Mouse (Mus musculus) limb, embryonic 13.5 days (tissue): ENCODE results near the gene Btf3. TPM values are rescaled to one million over a fixed set of nuclear protein-coding genes. Genes with fewer than 3 reads are reported as not detected.
A peak's percentile ranks its signal among the peaks of the same experiment; 100 is the strongest.

ENCODE experiments used
- ATAC-seq: fragments of 200-750 bp; cut with Nextera tagmentation; 2 replicates; pipeline ENCODE4 v1.8.0; 2017; ENCODE audit warnings: low read depth, moderate number of reproducible peaks, moderate TSS enrichment; ENCODE audit not compliant: low FRiP score
- H3K27ac ChIP-seq: fragments of 300-500 bp; sonication (generic); 2 replicates; pipeline ENCODE4 v1.5.1; 2015; ENCODE audit warnings: inconsistent platforms, mild to moderate bottlenecking, moderate library complexity
- H3K27me3 ChIP-seq: fragments of 300-500 bp; sonication (generic); 2 replicates; pipeline ENCODE4 v1.6.1; 2015; ENCODE audit warnings: mild to moderate bottlenecking, inconsistent platforms
- H3K36me3 ChIP-seq: fragments of 300-500 bp; sonication (generic); 2 replicates; pipeline ENCODE4 v1.6.1; 2015; ENCODE audit warnings: inconsistent platforms, mild to moderate bottlenecking, moderate library complexity
- H3K4me1 ChIP-seq: fragments of 300-500 bp; sonication (generic); 2 replicates; pipeline ENCODE4 v1.6.1; 2015; ENCODE audit warnings: inconsistent platforms
- H3K4me2 ChIP-seq: fragments of 300-500 bp; sonication (generic); replicated peaks from 2 replicates; pipeline ENCODE4 v1.6.1; 2015; ENCODE audit warnings: inconsistent platforms, mild to moderate bottlenecking, moderate library complexity
- H3K4me3 ChIP-seq: fragments of 300-500 bp; sonication (generic); 2 replicates; pipeline ENCODE4 v1.5.1; 2015; ENCODE audit warnings: moderate library complexity, mild to moderate bottlenecking, inconsistent platforms
- H3K9ac ChIP-seq: fragments of 300-500 bp; sonication (generic); 2 replicates; pipeline ENCODE4 v1.6.1; 2015; ENCODE audit warnings: mild to moderate bottlenecking, inconsistent platforms
- H3K9me3 ChIP-seq: fragments of 300-500 bp; sonication (generic); 2 replicates; pipeline ENCODE4 v1.6.1; 2016; ENCODE audit warnings: inconsistent platforms
- WGBS: fragments of 180-500 bp; shearing (Covaris S2); methylation state at CpG from one replicate; pipeline ENCODE4 v1.1.7; 2015; 5-methylcytosine and 5-hydroxymethylcytosine counted together
- polyA plus RNA-seq: library from polyadenylated mRNA; unstranded; fragments of >200 nt; fragmentation: Nextera tagmentation; extraction: Ambion mirVana; gene quantifications from 2 replicates; pipeline ENCODE4 v1.2.1, GENCODE M21; 2015

The Btf3 gene
- polyA plus RNA-seq, 1 experiment from 2014 or later: 732 TPM

- peak overlapping the region; percentile 75 for H3K4me2 ChIP-seq
- WGBS: 5% methylated on average over 9 of the region's 9 CpGs
- ATAC-seq: no peak
- H3K9me3 ChIP-seq: no peaks in the 10 kb centered on the region
- peaks cover 86% of the 10 kb centered on the region for H3K27me3 ChIP-seq
- no peak overlapping the region for H3K27ac ChIP-seq
- peak overlapping the region; percentile 51 for H3K4me3 ChIP-seq
- peaks cover 18% of the 10 kb centered on the region for H3K4me1 ChIP-seq
- H3K36me3 ChIP-seq: no peaks in the 10 kb centered on the region
- no peak overlapping the region for H3K9ac ChIP-seq
Observed at GRCm38 (mm10) chr13:98356176-98356972, 39.6 kb upstream of the Btf3 start.

DNA sequence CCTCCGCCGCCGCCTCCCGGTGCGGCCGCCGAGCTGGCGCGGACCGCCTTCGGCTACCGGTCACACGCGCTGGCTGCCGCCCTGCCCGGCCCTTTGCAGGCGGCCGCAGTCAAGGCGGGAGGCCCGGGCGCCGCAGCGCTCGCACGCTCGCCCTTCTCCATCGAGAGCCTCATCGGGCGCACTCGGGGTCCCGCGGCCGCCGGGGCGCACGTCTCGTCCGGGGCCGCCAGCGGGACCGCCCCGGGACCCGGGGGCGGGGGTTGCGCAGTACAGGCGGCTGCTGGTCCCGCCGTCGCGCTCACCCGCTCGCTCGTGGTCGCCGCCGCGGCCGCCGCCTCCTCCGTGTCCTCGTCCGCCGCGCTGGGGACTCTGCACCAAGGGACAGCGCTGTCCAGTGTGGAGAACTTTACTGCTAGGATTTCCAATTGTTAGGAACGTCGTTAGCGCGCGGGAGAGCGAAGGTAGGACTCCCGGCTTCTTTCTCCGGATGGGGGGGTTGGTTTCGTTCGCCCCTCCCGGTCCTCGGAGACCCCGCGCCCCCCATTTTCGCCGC, 38.8 kb upstream of the Btf3 start:
- H3K9me3 ChIP-seq: no peaks in the 10 kb centered on the region
- no peak for ATAC-seq
- H3K27me3 ChIP-seq: peaks cover 86% of the 10 kb centered on the region
- peaks cover 18% of the 10 kb centered on the region for H3K4me1 ChIP-seq
- peak overlapping the region; percentile 51 for H3K4me3 ChIP-seq
- peak overlapping the region; percentile 54 for H3K9ac ChIP-seq
- peak overlapping the region; percentile 75 for H3K4me2 ChIP-seq
- H3K36me3 ChIP-seq: no peaks in the 10 kb centered on the region
- H3K27ac ChIP-seq: no peak overlapping the region
- under 1% methylated on average over 69 of the region's 81 CpGs for WGBS

DNA sequence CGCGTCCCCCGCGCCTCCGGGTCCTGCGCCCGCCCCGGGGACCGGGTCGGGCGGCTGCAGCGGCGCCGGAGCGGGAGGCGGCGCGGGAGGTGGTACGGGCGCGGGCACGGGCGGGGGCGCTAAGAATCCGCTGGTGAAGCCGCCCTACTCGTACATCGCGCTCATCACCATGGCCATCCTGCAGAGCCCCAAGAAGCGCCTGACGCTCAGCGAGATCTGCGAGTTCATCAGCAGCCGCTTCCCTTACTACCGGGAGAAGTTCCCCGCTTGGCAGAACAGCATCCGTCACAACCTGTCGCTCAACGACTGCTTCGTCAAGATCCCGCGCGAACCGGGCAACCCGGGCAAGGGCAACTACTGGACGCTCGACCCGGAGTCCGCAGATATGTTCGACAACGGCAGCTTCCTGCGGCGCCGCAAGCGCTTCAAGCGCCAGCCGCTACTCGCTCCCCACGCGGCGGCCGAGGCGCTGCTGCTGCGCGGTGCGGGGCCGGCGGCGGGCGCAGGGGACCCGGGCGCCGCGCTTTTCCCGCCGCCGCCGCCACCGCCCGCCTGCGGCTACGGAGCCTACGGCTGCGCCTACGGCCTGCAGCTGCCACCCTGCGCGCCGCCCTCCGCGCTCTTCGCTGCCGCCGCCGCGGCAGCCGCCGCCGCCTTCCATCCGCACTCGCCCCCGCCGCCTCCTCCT, 38.2 kb upstream of the Btf3 start:
- peaks cover 86% of the 10 kb centered on the region for H3K27me3 ChIP-seq
- peak overlapping the region; percentile 51 for H3K4me3 ChIP-seq
- no peak overlapping the region for H3K27ac ChIP-seq
- ATAC-seq: no peak; the same call in 1 of the 2 replicates
- no peaks in the 10 kb centered on the region for H3K36me3 ChIP-seq
- under 1% methylated on average over 84 of the region's 102 CpGs for WGBS
- H3K4me1 ChIP-seq: peaks cover 18% of the 10 kb centered on the region
- H3K9ac ChIP-seq: peak overlapping the region; percentile 54
- H3K4me2 ChIP-seq: peak overlapping the region; percentile 75
- no peaks in the 10 kb centered on the region for H3K9me3 ChIP-seq

DNA sequence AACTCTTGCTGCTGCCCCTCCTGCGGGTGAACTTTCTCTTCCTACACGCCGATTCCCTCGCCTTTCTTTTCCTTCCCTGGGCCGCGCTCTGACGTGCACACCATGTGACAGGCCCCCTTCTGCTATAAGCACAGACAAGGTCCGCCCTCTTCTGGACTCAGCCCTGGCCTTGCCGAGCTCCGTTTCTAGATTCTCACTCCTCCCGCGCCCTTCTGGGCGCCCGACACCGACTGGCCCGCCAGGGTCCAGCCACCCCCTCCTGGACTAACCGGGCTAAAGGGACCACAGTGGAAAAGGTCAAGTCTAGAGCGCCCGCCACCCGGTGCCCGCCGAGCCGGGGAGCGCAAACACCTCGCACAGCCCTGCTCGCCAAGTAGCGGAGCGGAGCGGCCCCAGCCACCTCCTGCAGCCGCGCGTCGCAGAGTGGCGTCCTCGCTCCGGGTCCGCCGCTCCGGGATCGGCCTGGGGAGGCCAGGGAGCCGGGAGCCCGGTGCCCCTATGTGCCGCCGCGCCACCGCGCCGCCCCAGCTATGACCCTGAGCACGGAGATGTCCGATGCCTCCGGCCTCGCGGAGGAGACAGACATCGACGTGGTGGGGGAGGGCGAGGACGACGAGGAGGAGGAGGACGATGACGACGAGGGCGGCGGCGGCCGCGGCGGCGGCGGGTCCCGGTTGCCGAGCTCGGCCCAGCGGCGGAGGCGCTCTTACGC, 37.4 kb upstream of the Btf3 start, which contains the start of gene Foxd1:
Gene Foxd1, plus strand, starts transcription at position 153 of the 712 bp plus-strand sequence.
- under 1% methylated on average over 65 of the region's 76 CpGs for WGBS
- ATAC-seq: peak; percentile 91
- H3K27me3 ChIP-seq: peaks cover 86% of the 10 kb centered on the region
- H3K4me3 ChIP-seq: peak within 1 kb of the TSS; percentile 51
- no peaks in the 10 kb centered on the region for H3K9me3 ChIP-seq
- H3K4me1 ChIP-seq: peaks cover 18% of the 10 kb centered on the region
- H3K4me2 ChIP-seq: peak within 1 kb of the TSS; percentile 75
- H3K27ac ChIP-seq: no peak within 1 kb of the TSS
- H3K9ac ChIP-seq: peak within 1 kb of the TSS; percentile 54
- H3K36me3 ChIP-seq: no peaks in the 10 kb centered on the region

- H3K4me2 ChIP-seq: peak overlapping the region; percentile 75
- H3K4me3 ChIP-seq: peak overlapping the region; percentile 51
- WGBS: under 1% methylated on average over 13 of the region's 13 CpGs
- H3K9me3 ChIP-seq: no peaks in the 10 kb centered on the region
- peaks cover 86% of the 10 kb centered on the region for H3K27me3 ChIP-seq
- no peak overlapping the region for H3K9ac ChIP-seq
- H3K4me1 ChIP-seq: peaks cover 18% of the 10 kb centered on the region
- no peaks in the 10 kb centered on the region for H3K36me3 ChIP-seq
- no peak overlapping the region for H3K27ac ChIP-seq
- ATAC-seq: peak; percentile 26; the same call in 1 of the 2 replicates
Observed at GRCm38 (mm10) chr13:98353709-98354089, 36.9 kb upstream of the Btf3 start.

DNA sequence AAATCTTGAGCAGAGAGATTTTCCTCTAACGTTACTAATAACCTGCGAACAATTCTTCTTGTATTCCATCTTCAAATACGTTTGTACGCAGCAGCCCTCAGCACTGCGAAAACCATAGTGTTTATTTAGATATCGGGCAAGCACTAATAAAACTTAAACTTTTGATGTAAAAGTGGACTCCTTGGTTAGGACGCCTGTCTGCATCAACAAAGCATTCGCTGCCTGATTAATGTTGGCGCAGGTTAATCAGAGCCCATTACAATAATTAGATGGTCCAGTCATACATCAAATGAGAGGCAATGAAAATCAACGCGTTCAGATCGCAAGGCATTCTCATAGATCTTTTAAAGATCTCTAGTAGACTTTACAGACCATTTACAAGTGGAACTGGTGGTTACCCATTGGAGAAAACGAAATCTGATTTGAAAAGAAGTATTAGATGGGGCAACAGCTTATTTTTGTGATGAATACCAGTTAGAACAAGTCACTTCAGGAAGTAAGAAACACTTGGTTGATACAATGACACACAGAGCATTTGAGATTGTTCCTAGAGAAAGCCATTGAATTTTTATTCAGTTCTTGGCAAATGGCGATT, 35.7 kb upstream of the Btf3 start:
- Histone ChIP-seq H3K4me3 (no peak overlapping the region), H3K4me1 (peaks cover 18% of the 10 kb centered on the region), H3K9ac (no peak overlapping the region), H3K27me3 (peaks cover 83% of the 10 kb centered on the region), H3K36me3 (no peaks in the 10 kb centered on the region), H3K9me3 (no peaks in the 10 kb centered on the region), H3K27ac (no peak overlapping the region), H3K4me2 (no peak overlapping the region)
- WGBS: 8% methylated on average over 14 of the region's 14 CpGs
- no peak for ATAC-seq

- H3K4me2 ChIP-seq: no peak overlapping the region
- H3K27me3 ChIP-seq: peaks cover 87% of the 10 kb centered on the region
- H3K9me3 ChIP-seq: no peaks in the 10 kb centered on the region
- ATAC-seq: no peak
- H3K4me1 ChIP-seq: peaks cover 18% of the 10 kb centered on the region
- H3K36me3 ChIP-seq: no peaks in the 10 kb centered on the region
- no peak overlapping the region for H3K9ac ChIP-seq
- H3K4me3 ChIP-seq: no peak overlapping the region
- H3K27ac ChIP-seq: no peak overlapping the region
- 5% methylated on average over 8 of the region's 8 CpGs for WGBS
Observed at GRCm38 (mm10) chr13:98351527-98351926, 34.7 kb upstream of the Btf3 start.

DNA sequence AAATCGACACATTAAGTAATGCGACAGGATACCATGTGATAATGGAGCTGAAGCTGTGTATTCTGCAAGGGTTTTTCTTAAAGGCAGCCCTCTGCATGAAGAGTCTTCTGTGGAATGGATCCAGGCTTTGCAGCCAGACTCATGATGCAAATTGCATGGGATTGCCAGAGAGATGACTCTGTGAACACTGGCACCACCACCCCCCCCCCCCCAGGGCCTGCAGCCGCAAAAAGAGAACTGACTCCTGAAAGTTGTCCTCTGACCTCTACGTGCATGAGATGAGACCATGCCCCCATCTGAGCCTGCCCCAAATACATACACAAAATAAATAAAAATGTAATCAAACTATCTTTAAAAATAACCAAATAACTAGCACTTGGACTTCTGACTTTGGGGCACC, 32.7 kb upstream of the Btf3 start:
- WGBS: 80% methylated on average over 4 of the region's 4 CpGs

GRCm38 (mm10) chr13:98340506-98340905, 23.7 kb upstream of the Btf3 start:
- Histone ChIP-seq H3K9ac (no peak overlapping the region), H3K27ac (no peak overlapping the region), H3K4me3 (no peak overlapping the region), H3K27me3 (peaks cover 39% of the 10 kb centered on the region), H3K4me1 (peaks cover 13% of the 10 kb centered on the region), H3K4me2 (no peak overlapping the region), H3K9me3 (no peaks in the 10 kb centered on the region), H3K36me3 (no peaks in the 10 kb centered on the region)
- whole genome bisulfite sequencing: 81% methylated on average over 5 of the region's 5 CpGs
- ATAC-seq: no peak

More for the DNA sequence above, 32.7 kb upstream of the Btf3 start:
- Histone ChIP-seq H3K27me3 (peaks cover 80% of the 10 kb centered on the region), H3K9me3 (no peaks in the 10 kb centered on the region), H3K27ac (no peak overlapping the region), H3K9ac (no peak overlapping the region), H3K4me2 (no peak overlapping the region), H3K4me1 (peaks cover 4% of the 10 kb centered on the region), H3K36me3 (no peaks in the 10 kb centered on the region), H3K4me3 (no peak overlapping the region)
- no peak for ATAC-seq

DNA sequence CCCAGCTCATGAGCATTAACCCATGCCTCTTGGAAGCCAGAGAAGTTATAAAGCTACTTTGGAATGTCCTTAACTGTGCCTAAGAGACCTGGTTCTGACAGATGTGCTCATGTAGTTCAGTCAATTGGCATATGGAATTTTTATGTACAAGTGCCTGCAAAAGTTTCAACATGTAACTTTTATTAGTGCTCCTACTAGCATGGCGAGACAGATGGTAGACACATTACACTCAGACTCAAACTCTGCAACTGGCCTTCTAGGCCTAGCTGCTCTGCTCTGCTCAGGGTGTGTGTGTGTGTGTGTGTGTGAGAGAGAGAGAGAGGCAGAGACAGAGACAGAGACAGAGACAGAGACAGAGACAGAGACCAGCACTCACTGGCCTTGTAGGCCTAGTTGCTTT, 19.4 kb upstream of the Btf3 start:
- WGBS: 41% methylated on average over 1 of the region's 1 CpGs
- peak; percentile 85 for ATAC-seq
- Histone ChIP-seq H3K4me2 (peak overlapping the region; percentile 21; the same call in 1 of the 2 replicates), H3K4me1 (peaks cover 15% of the 10 kb centered on the region), H3K27me3 (peaks cover 19% of the 10 kb centered on the region), H3K9ac (no peak overlapping the region), H3K36me3 (no peaks in the 10 kb centered on the region), H3K4me3 (no peak overlapping the region), H3K9me3 (no peaks in the 10 kb centered on the region), H3K27ac (no peak overlapping the region)

GRCm38 (mm10) chr13:98332106-98332505, 15.3 kb upstream of the Btf3 start:
- Histone ChIP-seq H3K27ac (no peak overlapping the region), H3K4me1 (peaks cover 15% of the 10 kb centered on the region), H3K4me2 (no peak overlapping the region), H3K9ac (no peak overlapping the region), H3K9me3 (no peaks in the 10 kb centered on the region), H3K36me3 (no peaks in the 10 kb centered on the region), H3K27me3 (peaks cover 4% of the 10 kb centered on the region), H3K4me3 (no peak overlapping the region)
- WGBS: 53% methylated on average over 2 of the region's 2 CpGs
- ATAC-seq: no peak
